In genomic region chr17:55206585-55206984, GRCm38 (mm10) we compare ENCODE assay signal across 16 mouse cellular contexts.
"Had no signal": no experiment of that assay in that cellular context is flagged by ENCODE, and none has a peak within 500 bp of the region (broad histone marks: within the 10 kb centered on the region; RNA-seq: fewer than 3 reads in every experiment).

No protein-coding gene starts in this region.

- DNase-seq: kidney, adult 11 months; kidney, postnatal 14 days; layer of hippocampus, adult 9-11 months; layer of hippocampus, postnatal 36 days; liver; liver, embryonic 13.5 days; liver, postnatal 0 days; lung, postnatal 14 days; midbrain, embryonic 14.5 days; right cerebral cortex, adult 18-20 months; right cerebral cortex, postnatal 25 days; thymus, postnatal 36 days had no signal

- H3K9me3 ChIP-seq: limb, embryonic 12.5 days; liver, embryonic 13.5 days; lung, embryonic 15.5 days; neural tube, embryonic 15.5 days had no signal

- H3K4me3 ChIP-seq: limb, embryonic 12.5 days; liver, embryonic 13.5 days; lung, embryonic 15.5 days; myocyte; neural tube, embryonic 15.5 days had no signal

- H3K27me3 ChIP-seq: limb, embryonic 12.5 days; liver, embryonic 13.5 days; lung, embryonic 15.5 days; neural tube, embryonic 15.5 days had no signal

- H3K27ac ChIP-seq: limb, embryonic 12.5 days; liver, embryonic 13.5 days; lung, embryonic 15.5 days; neural tube, embryonic 15.5 days had no signal

- H3K9ac ChIP-seq: limb, embryonic 12.5 days; liver, embryonic 13.5 days; liver, postnatal 0 days; lung, embryonic 15.5 days; neural tube, embryonic 15.5 days had no signal

- H3K36me3 ChIP-seq: limb, embryonic 12.5 days; liver, embryonic 13.5 days; lung, embryonic 15.5 days; neural tube, embryonic 15.5 days had no signal

- H3K4me1 ChIP-seq: limb, embryonic 12.5 days; liver, embryonic 13.5 days; lung, embryonic 15.5 days; neural tube, embryonic 15.5 days had no signal

- ATAC-seq: liver, postnatal 0 days had no signal

- H3K4me2 ChIP-seq: limb, embryonic 12.5 days; liver, embryonic 13.5 days; lung, embryonic 15.5 days; neural tube, embryonic 15.5 days had no signal
